Mouse (Mus musculus): ENCODE measurements around the gene Gm45808. TPM values are rescaled to one million over a fixed set of nuclear protein-coding genes. Genes with fewer than 3 reads are reported as not detected.

The Gm45808 gene
- polyA plus RNA-seq, 1 experiment from 2014 or later, result not detected

DNA sequence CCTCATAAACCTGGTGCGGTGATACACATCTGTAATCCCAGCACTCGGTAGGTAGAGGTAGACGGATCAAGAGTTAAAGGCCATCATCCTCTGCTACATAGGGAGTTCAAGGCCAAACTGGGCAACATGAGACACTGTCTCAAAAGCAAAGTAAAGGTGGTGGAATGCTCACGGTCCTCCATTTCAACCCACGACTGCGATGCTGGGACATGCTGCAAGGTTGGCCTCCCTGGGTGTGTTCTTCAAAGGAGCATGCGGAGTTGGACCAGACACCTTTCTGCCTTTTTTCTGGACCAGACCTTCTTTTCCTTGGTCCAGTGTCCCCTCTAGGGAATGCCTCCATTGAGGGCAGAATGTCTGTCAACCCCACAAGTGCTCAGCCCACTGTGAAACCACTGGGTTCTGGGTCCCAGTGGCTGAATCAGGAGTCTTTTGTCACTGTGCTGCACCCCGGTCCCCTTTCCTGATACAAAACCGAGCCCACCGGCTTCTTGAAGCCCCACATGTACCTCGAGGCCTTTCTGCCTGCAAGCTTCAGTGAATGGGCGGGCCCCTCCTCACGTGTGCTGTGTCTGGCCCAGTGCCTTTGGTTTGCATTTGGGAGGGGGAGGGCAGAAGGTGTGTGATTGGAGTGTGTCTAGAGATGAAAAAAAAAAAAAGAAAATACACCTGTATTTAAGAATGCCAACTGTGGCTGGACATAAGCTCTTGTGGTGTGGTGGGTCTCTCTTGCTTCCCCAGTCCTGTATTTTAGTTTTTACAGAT, 30.5 kb downstream of the Gm45808 start:
- Histone ChIP-seq H3K4me2 (no peak overlapping the region), H3K27me3 (ENCODE audit: control insufficient read depth, insufficient read depth, low read length) (no peaks in the 10 kb centered on the region), H3K9me3 (replicated peaks; ENCODE audit: control insufficient read depth, low read length) (no peaks in the 10 kb centered on the region), H3K27ac (ENCODE audit: low read depth, low read length) (peak overlapping the region; percentile 57; the same call in 1 of the 2 replicates), H3K36me3 (ENCODE audit: control insufficient read depth, insufficient read depth, low read length) (peaks cover 18% of the 10 kb centered on the region), H3K9ac (ENCODE audit: low read depth, low read length) (no peak overlapping the region), H3K4me3 (ENCODE audit: low read depth, low read length) (0 out of 2 replicates have a peak overlapping the region, but pooled peaks have one; percentile 8), H3K4me1 (ENCODE audit: control insufficient read depth, insufficient read depth, low read length) (peaks cover 26% of the 10 kb centered on the region)
- no peak for ATAC-seq (replicated peaks; ENCODE audit: insufficient number of reproducible peaks, low FRiP score, low TSS enrichment)
- 77% methylated on average over 13 of the region's 13 CpGs for WGBS (ENCODE audit: insufficient replicate concordance)

DNA sequence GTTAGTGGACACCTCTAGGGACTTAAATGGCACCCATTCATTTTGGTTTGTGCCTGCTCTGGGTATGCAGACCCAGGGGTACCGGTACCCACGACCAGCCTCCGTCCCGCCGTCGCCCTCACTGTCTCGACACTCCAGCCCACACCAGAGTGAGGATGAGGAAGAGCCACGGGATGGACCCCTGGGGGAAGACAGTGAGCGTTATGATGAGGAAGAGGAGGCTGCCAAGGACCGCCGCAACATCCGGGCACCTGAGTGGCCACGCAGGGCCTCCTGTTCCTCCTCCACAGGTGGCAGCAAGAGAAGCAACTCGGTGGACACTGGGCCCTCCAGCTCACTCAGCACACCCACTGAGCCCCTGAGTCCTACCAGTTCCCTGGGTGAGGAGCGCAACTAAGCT, 31.6 kb downstream of the Gm45808 start:
- no peaks in the 10 kb centered on the region for H3K27me3 ChIP-seq (ENCODE audit: control insufficient read depth, insufficient read depth, low read length)
- no peak overlapping the region for H3K27ac ChIP-seq (ENCODE audit: low read depth, low read length)
- peaks cover 18% of the 10 kb centered on the region for H3K36me3 ChIP-seq (ENCODE audit: control insufficient read depth, insufficient read depth, low read length)
- ATAC-seq (replicated peaks; ENCODE audit: insufficient number of reproducible peaks, low FRiP score, low TSS enrichment), result no peak
- no peak overlapping the region for H3K4me3 ChIP-seq (ENCODE audit: low read depth, low read length)
- no peak overlapping the region for H3K4me2 ChIP-seq
- WGBS (ENCODE audit: insufficient replicate concordance), result 87% methylated on average over 15 of the region's 15 CpGs
- H3K9me3 ChIP-seq (replicated peaks; ENCODE audit: control insufficient read depth, low read length), result no peaks in the 10 kb centered on the region
- peaks cover 16% of the 10 kb centered on the region for H3K4me1 ChIP-seq (ENCODE audit: control insufficient read depth, insufficient read depth, low read length)
- no peak overlapping the region for H3K9ac ChIP-seq (ENCODE audit: low read depth, low read length)

DNA sequence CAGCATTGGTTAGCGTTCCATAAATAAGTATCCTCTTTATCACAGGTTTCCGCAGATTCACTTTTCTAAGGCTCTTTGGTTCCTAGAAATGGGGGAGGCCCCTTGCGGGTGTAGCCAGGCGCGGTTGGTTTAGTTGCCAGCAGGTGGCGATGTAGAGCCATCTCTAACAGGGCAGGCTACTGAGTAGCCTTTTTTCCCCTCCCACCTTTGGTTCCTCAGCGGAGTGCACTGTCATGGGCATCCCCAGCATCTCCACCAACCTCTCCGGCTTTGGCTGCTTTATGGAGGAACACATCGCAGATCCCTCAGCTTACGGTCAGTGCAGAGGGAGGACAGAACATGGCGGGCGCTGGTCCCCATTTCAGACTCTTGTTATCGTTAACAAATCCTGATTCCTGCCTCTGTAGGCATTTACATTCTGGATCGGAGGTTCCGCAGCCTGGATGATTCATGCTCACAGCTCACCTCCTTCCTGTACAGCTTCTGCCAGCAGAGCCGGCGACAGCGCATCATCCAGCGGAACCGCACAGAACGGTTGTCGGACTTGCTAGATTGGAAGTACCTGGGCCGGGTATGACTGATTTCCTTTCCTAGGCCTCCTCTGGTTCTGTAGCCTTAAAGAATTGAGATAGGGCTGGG, 35.1 kb downstream of the Gm45808 start:
- ATAC-seq (replicated peaks; ENCODE audit: insufficient number of reproducible peaks, low FRiP score, low TSS enrichment), result 0 out of 2 replicates have a peak, but pooled peaks have one; percentile 22

GRCm38 (mm10) chr7:45449974-45450373, 36.6 kb downstream of the Gm45808 start:
- H3K4me1 ChIP-seq (ENCODE audit: control insufficient read depth, insufficient read depth, low read length), result peaks cover 5% of the 10 kb centered on the region; the same call in 1 of the 2 replicates
- no peak overlapping the region for H3K9ac ChIP-seq (ENCODE audit: low read depth, low read length)
- no peak for ATAC-seq (replicated peaks; ENCODE audit: insufficient number of reproducible peaks, low FRiP score, low TSS enrichment)
- 89% methylated on average over 1 of the region's 1 CpGs for WGBS (ENCODE audit: insufficient replicate concordance)
- peaks cover 10% of the 10 kb centered on the region for H3K36me3 ChIP-seq (ENCODE audit: control insufficient read depth, insufficient read depth, low read length)
- no peaks in the 10 kb centered on the region for H3K9me3 ChIP-seq (replicated peaks; ENCODE audit: control insufficient read depth, low read length)
- no peaks in the 10 kb centered on the region for H3K27me3 ChIP-seq (ENCODE audit: control insufficient read depth, insufficient read depth, low read length)
- no peak overlapping the region for H3K4me2 ChIP-seq
- H3K4me3 ChIP-seq (ENCODE audit: low read depth, low read length), result no peak overlapping the region
- no peak overlapping the region for H3K27ac ChIP-seq (ENCODE audit: low read depth, low read length)

More for the DNA sequence above, 35.1 kb downstream of the Gm45808 start:
- 48% methylated on average over 23 of the region's 23 CpGs for WGBS (ENCODE audit: insufficient replicate concordance)
- Histone ChIP-seq H3K36me3 (ENCODE audit: control insufficient read depth, insufficient read depth, low read length) (peaks cover 10% of the 10 kb centered on the region), H3K4me2 (no peak overlapping the region), H3K9ac (ENCODE audit: low read depth, low read length) (no peak overlapping the region), H3K4me1 (ENCODE audit: control insufficient read depth, insufficient read depth, low read length) (peaks cover 5% of the 10 kb centered on the region; the same call in 1 of the 2 replicates), H3K27me3 (ENCODE audit: control insufficient read depth, insufficient read depth, low read length) (no peaks in the 10 kb centered on the region), H3K27ac (ENCODE audit: low read depth, low read length) (no peak overlapping the region), H3K9me3 (replicated peaks; ENCODE audit: control insufficient read depth, low read length) (no peaks in the 10 kb centered on the region), H3K4me3 (ENCODE audit: low read depth, low read length) (no peak overlapping the region)

DNA sequence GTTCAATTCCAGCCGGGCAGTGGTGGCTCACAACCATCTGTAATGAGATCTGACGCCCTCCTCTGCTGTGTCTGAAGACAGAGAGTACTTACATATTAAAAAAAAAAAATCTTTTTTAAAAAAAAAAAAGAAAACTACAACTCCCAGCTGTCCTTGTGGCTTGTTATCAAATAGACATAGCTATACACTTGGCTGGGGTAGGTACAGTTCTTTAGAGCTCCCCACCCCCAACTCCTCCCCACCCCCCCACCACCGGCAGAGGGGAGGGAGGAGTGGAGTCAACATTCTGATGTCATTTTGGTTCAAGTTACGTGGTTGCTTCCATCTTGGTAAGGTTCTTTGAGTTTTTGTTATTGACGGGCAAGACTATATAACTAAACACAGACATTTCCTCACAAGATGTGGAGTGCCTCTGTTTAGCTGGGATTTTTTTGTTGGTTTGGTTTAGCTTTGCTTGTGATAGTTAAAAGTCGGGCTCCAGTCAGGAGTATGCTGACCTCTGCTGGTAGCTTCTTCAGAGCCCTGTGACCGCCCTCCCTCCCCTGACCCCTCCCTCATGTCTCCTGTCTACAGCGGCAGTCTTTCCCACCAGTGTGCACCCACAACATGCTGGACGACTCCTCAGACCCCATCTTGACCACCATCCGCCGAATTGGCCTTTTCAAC, 39.2 kb downstream of the Gm45808 start:
- ATAC-seq (replicated peaks; ENCODE audit: insufficient number of reproducible peaks, low FRiP score, low TSS enrichment), result no peak
- 0 out of 2 replicates have a peak overlapping the region, but pooled peaks have one; percentile 39 for H3K9ac ChIP-seq (ENCODE audit: low read depth, low read length)
- H3K4me2 ChIP-seq, result peak overlapping the region; percentile 35
- H3K27me3 ChIP-seq (ENCODE audit: control insufficient read depth, insufficient read depth, low read length), result no peaks in the 10 kb centered on the region
- peak overlapping the region; percentile 14; the same call in 1 of the 2 replicates for H3K4me3 ChIP-seq (ENCODE audit: low read depth, low read length)
- 20% methylated on average over 11 of the region's 11 CpGs for WGBS (ENCODE audit: insufficient replicate concordance)
- H3K4me1 ChIP-seq (ENCODE audit: control insufficient read depth, insufficient read depth, low read length), result peaks cover 5% of the 10 kb centered on the region; the same call in 1 of the 2 replicates
- H3K36me3 ChIP-seq (ENCODE audit: control insufficient read depth, insufficient read depth, low read length), result peaks cover 20% of the 10 kb centered on the region
- H3K9me3 ChIP-seq (replicated peaks; ENCODE audit: control insufficient read depth, low read length), result no peaks in the 10 kb centered on the region
- no peak overlapping the region for H3K27ac ChIP-seq (ENCODE audit: low read depth, low read length)

DNA sequence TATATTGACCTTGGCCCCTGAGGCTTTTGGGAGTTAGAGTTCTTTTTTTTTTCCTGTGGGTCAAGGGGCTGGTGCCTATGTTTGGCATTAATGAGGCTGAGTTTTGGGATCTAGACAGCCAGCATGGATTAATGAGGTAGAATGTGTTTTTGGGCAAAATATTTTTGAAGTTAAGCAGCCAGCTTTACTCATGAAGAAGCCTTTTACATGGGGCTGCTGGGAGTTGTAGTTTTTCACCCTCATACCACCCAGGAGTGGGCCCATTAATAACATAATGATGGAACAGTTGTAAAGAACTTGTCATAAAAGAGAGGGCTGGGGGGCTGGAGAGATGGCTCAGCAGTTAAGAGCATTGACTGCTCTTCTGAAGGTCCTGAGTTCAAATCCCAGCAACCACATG, 40.0 kb downstream of the Gm45808 start:
- peaks cover 5% of the 10 kb centered on the region; the same call in 1 of the 2 replicates for H3K4me1 ChIP-seq (ENCODE audit: control insufficient read depth, insufficient read depth, low read length)
- H3K4me2 ChIP-seq, result no peak overlapping the region
- no peak overlapping the region for H3K4me3 ChIP-seq (ENCODE audit: low read depth, low read length)
- no peak for ATAC-seq (replicated peaks; ENCODE audit: insufficient number of reproducible peaks, low FRiP score, low TSS enrichment)
- no peaks in the 10 kb centered on the region for H3K27me3 ChIP-seq (ENCODE audit: control insufficient read depth, insufficient read depth, low read length)
- H3K36me3 ChIP-seq (ENCODE audit: control insufficient read depth, insufficient read depth, low read length), result peaks cover 22% of the 10 kb centered on the region
- H3K27ac ChIP-seq (ENCODE audit: low read depth, low read length), result no peak overlapping the region
- no peak overlapping the region for H3K9ac ChIP-seq (ENCODE audit: low read depth, low read length)
- no peaks in the 10 kb centered on the region for H3K9me3 ChIP-seq (replicated peaks; ENCODE audit: control insufficient read depth, low read length)

- peaks cover 28% of the 10 kb centered on the region for H3K36me3 ChIP-seq (ENCODE audit: control insufficient read depth, insufficient read depth, low read length)
- peaks cover 5% of the 10 kb centered on the region; the same call in 1 of the 2 replicates for H3K4me1 ChIP-seq (ENCODE audit: control insufficient read depth, insufficient read depth, low read length)
- no peak overlapping the region for H3K4me2 ChIP-seq
- no peak overlapping the region for H3K9ac ChIP-seq (ENCODE audit: low read depth, low read length)
- no peak for ATAC-seq (replicated peaks; ENCODE audit: insufficient number of reproducible peaks, low FRiP score, low TSS enrichment)
- no peak overlapping the region for H3K27ac ChIP-seq (ENCODE audit: low read depth, low read length)
- H3K9me3 ChIP-seq (replicated peaks; ENCODE audit: control insufficient read depth, low read length), result no peaks in the 10 kb centered on the region
- no peak overlapping the region for H3K4me3 ChIP-seq (ENCODE audit: low read depth, low read length)
- no peaks in the 10 kb centered on the region for H3K27me3 ChIP-seq (ENCODE audit: control insufficient read depth, insufficient read depth, low read length)
- WGBS (ENCODE audit: insufficient replicate concordance), result 71% methylated on average over 22 of the region's 22 CpGs
These were observed 42.8 kb downstream of the Gm45808 start for GRCm38 (mm10) chr7:45443526-45444420.

Measured in heart, embryonic 11.5 days (tissue).